32 mouse cellular contexts compared by ENCODE assay signal in the genomic region with DNA sequence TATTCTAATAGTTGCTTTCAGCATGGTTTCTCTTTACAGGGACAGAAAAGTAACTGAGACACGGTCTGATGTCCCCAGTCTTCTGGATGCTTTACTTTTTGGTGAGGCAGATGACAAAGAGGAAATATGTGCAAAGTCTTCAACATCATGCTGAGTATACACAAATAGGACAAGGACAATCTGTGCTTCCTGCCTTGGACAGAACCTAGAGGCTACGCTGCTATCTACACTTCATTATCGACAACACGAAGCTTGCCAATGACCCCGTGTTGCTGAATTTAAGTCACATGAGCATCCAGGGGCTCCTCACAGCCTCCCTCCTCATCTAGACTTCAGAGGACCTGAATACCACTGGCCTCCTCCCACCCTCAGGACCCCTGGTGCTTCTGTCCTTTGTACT.
"Had no signal": no experiment of that assay in that cellular context is flagged by ENCODE, and none has a peak within 500 bp of the region (broad histone marks: within the 10 kb centered on the region; RNA-seq: fewer than 3 reads in every experiment).

No protein-coding gene starts in this region.

- H3K27me3 ChIP-seq: limb, embryonic 12.5 days; limb, embryonic 13.5 days; limb, embryonic 15.5 days; liver, embryonic 12.5 days; liver, embryonic 13.5 days; liver, embryonic 15.5 days; lung, embryonic 15.5 days; megakaryocyte, embryonic 14.5 days; midbrain, embryonic 12.5 days; midbrain, embryonic 13.5 days; midbrain, embryonic 15.5 days; neural tube, embryonic 12.5 days had no signal

- H3K27ac ChIP-seq: left cerebral cortex, adult 2 months; limb, embryonic 10.5 days; limb, embryonic 12.5 days; limb, embryonic 13.5 days; limb, embryonic 15.5 days; liver, embryonic 12.5 days; liver, embryonic 13.5 days; liver, embryonic 14.5 days; liver, embryonic 15.5 days; lung, embryonic 15.5 days; macrophage; midbrain, embryonic 10.5 days; midbrain, embryonic 12.5 days; midbrain, embryonic 13.5 days; midbrain, embryonic 15.5 days; neural tube, embryonic 12.5 days had no signal

- H3K36me3 ChIP-seq: lung, embryonic 15.5 days; midbrain, embryonic 15.5 days had no signal

- H3K9ac ChIP-seq: limb, embryonic 12.5 days; limb, embryonic 13.5 days; limb, embryonic 15.5 days; liver, embryonic 12.5 days; liver, embryonic 13.5 days; liver, embryonic 14.5 days; liver, embryonic 15.5 days; liver, postnatal 0 days; lung, embryonic 15.5 days; midbrain, embryonic 12.5 days; midbrain, embryonic 13.5 days; midbrain, embryonic 15.5 days; neural tube, embryonic 12.5 days had no signal

- ATAC-seq: liver, embryonic 12.5 days; liver, postnatal 0 days; lung, postnatal 0 days; midbrain, embryonic 13.5 days; midbrain, embryonic 15.5 days; midbrain, embryonic 16.5 days had no signal

- DNase-seq: left cerebral cortex, postnatal 4 days; liver; liver, embryonic 13.5 days; liver, postnatal 0 days; lung, adult 18-20 months; lung, adult 2 months; lung, postnatal 10 days; lung, postnatal 14 days; lung, postnatal 36 days; lung, postnatal 4 days; midbrain, embryonic 14.5 days had no signal

- H3K4me3 ChIP-seq: left cerebral cortex, adult 2 months; limb, embryonic 10.5 days; limb, embryonic 12.5 days; limb, embryonic 13.5 days; limb, embryonic 15.5 days; liver, embryonic 12.5 days; liver, embryonic 13.5 days; liver, embryonic 15.5 days; lung, embryonic 15.5 days; megakaryocyte, embryonic 14.5 days; midbrain, embryonic 10.5 days; midbrain, embryonic 12.5 days; midbrain, embryonic 13.5 days; midbrain, embryonic 15.5 days; myocyte; neural tube, embryonic 12.5 days had no signal

- H3K9me3 ChIP-seq: limb, embryonic 10.5 days; limb, embryonic 12.5 days; limb, embryonic 13.5 days; limb, embryonic 15.5 days; liver, embryonic 12.5 days; liver, embryonic 13.5 days; liver, embryonic 15.5 days; lung, embryonic 15.5 days; megakaryocyte, embryonic 14.5 days; midbrain, embryonic 10.5 days; midbrain, embryonic 12.5 days; midbrain, embryonic 13.5 days; midbrain, embryonic 15.5 days; neural tube, embryonic 12.5 days had no signal

- H3K4me1 ChIP-seq: limb, embryonic 10.5 days; limb, embryonic 15.5 days; liver, embryonic 12.5 days; liver, embryonic 13.5 days; liver, embryonic 15.5 days; lung, embryonic 15.5 days had no signal

- H3K4me2 ChIP-seq: limb, embryonic 12.5 days; limb, embryonic 13.5 days; limb, embryonic 15.5 days; liver, embryonic 11.5 days; liver, embryonic 12.5 days; liver, embryonic 13.5 days; liver, embryonic 15.5 days; lung, embryonic 15.5 days; midbrain, embryonic 11.5 days; midbrain, embryonic 12.5 days; midbrain, embryonic 13.5 days; midbrain, embryonic 15.5 days; neural tube, embryonic 12.5 days had no signal
